Comparison of ENCODE assay signal across 1 mouse cellular context in the genomic region with DNA sequence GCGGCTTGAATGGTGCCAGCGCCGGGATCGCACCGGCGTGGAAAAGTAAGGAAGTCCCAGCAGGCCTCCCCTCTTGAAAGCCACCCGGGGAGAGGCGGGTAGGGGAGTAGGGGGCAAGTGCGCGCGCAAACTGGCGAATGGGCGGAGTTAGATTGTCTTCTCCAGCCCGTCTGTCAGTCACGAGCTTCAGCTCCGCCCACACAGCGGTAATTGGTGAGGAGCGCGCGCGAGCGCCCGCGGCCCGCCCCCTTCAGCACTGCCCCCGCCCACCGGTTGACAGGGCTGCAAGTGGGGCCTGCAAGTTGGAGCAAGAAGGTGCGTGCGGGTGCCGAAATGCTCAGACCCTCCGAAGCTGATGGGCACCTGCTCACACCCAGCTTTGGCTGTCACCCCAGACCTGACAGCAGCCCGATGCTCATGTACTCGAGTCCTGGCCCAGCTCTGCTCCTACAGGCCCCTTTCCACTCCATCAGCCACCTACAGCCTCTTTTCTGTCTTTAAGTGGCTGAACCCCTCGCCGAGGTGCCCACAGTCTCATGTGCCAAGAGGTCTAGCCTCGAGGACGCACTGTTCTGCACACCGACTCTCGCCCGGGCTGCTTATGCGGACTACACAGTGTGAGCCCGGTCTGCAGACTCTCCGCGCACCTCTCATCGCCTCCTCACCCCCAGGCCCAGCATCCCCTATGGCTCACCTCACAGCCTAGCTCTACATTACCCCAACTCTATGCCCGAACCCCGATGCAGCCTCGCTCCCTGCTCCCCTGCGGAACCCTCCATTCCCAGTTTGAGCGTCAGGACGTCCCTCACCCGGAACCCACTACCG.
TF ChIP-seq lines count a peak whose summit lies in the region.

No protein-coding gene starts in this region.

TF ChIP-seq in MEL, 35 proteins besides CTCF, POLR2A, EP300 and RAD21 (continued from another document):
- TF ChIP-seq ZMIZ1 (IDR thresholded peaks at IDR 0.05; ENCODE audit: low read depth, low read length): peak; percentile 63; the same call in 1 of the 2 replicates
- 0 out of 2 replicates have a peak, but pooled peaks have one; percentile 44 for TF ChIP-seq CHD1 (IDR thresholded peaks at IDR 0.05; ENCODE audit: low read depth, low read length)
- no peak for TF ChIP-seq RCOR1 (IDR thresholded peaks at IDR 0.05; ENCODE audit: low read depth, low read length)
- no peak for TF ChIP-seq GATA1 (IDR thresholded peaks at IDR 0.05; ENCODE audit: low read depth, low read length)
- peak; percentile 71 for TF ChIP-seq NELFE (IDR thresholded peaks at IDR 0.05; ENCODE audit: low read depth, low read length)
- TF ChIP-seq UBTF (IDR thresholded peaks at IDR 0.05; ENCODE audit: borderline replicate concordance, insufficient read depth, low read depth, low read length): no peak
- TF ChIP-seq ZC3H11A (IDR thresholded peaks at IDR 0.05; ENCODE audit: low read depth, low read length): no peak
- peak; percentile 38 for TF ChIP-seq TCF12 (IDR thresholded peaks at IDR 0.05; ENCODE audit: low read depth, low read length)
- peak; percentile 84 for TF ChIP-seq MXI1 (IDR thresholded peaks at IDR 0.05; ENCODE audit: low read depth, low read length)
- TF ChIP-seq SMC3 (IDR thresholded peaks at IDR 0.05; ENCODE audit: low read depth, low read length): no peak
- no peak for TF ChIP-seq CHD2 (IDR thresholded peaks at IDR 0.05; ENCODE audit: low read length)
- TF ChIP-seq USF2 (IDR thresholded peaks at IDR 0.05; ENCODE audit: borderline replicate concordance in 1 of 2, insufficient read depth in 1 of 2, low read depth in 1 of 2, low read length in 2 of 2): no peak
- no peak for TF ChIP-seq TAL1 (IDR thresholded peaks at IDR 0.05; ENCODE audit: low read length)
- peak; percentile 71 for TF ChIP-seq NRF1 (IDR thresholded peaks at IDR 0.05; ENCODE audit: insufficient read depth, low read depth, low read length, poor library complexity, severe bottlenecking)
- TF ChIP-seq SIN3A (IDR thresholded peaks at IDR 0.05; ENCODE audit: low read length): no peak; the same call in 1 of the 2 replicates
